Mouse (Mus musculus): ENCODE data around the gene Tet3.

DNA sequence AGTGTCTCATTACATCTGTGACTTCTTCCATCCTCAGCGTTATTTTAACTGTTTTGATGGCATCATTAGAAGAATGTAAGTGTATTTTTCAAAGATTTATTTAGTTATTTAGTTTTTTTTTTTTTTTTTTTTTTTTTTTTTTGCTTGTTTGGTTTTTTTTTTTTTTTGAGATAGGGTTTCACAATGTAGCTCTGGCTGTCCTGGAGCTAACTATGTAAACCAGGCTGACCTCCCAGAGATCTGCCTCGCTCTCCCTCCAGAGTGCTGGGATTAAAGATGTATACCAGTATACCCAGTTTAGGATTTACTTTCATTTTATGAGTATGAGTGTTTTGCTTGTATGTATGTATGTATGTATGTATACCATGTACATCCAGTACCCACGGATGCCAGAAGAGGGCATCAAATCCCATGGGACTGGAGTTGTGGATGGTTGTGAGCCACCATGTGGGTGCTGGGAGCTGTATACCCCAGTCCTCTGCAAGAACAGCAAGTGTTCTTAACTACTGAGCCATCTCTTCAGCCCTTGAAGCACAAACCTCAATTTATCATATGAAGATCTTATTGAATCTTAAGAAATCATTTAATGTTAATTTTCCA is 131.2 kb downstream of the Tet3 start:
- 0 out of 2 replicates have a peak, but pooled peaks have one; percentile 13 for TF ChIP-seq CTCF (IDR thresholded peaks at IDR 0.05; ENCODE audit: low read depth, low read length)
- no peak for TF ChIP-seq POLR2A (IDR thresholded peaks at IDR 0.05; ENCODE audit: borderline replicate concordance, low read depth, low read length)
